Mouse (Mus musculus): ENCODE measurements around the gene Prkar2b.

DNA sequence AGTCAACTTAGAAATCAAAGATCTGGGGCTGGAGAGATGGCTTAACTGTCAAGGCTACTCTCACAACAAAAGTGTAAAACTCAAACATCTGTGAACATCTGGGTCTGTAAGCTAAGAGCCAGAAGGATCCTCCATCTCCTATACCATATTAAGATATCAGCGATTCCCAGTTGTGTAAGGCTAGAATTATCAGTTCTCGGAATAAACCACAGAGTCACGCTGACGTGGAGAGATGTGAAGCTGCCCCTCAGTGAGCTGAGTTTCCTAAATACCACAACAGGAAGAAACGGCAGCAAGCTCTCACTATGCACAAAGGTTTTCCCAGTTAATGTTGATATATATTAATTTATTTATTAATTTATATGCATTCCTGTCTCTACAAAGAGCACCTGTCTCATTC lies 10.9 kb downstream of the Prkar2b start:
- no peak for TF ChIP-seq KAT2A (IDR thresholded peaks at IDR 0.05; ENCODE audit: insufficient replicate concordance, low read length)
- no peak for TF ChIP-seq USF1 (IDR thresholded peaks at IDR 0.05; ENCODE audit: low read depth, low read length)
